In genomic region chr14:20827491-20827890, GRCm38 (mm10) we compare ENCODE assay signal across 18 mouse cellular contexts. TPM values are rescaled to one million over a fixed set of nuclear protein-coding genes. Genes with fewer than 3 reads are reported as not detected.
DNase-seq lines count a peak whose midpoint lies in the region; ATAC-seq and TF ChIP-seq lines count a peak whose summit lies in the region.
"Had no signal": no experiment of that assay in that cellular context is flagged by ENCODE, and none has a peak within 500 bp of the region (broad histone marks: within the 10 kb centered on the region; RNA-seq: fewer than 3 reads in every experiment).

No protein-coding gene starts in this region.

- H3K36me3 ChIP-seq in lung, postnatal 0 days (ENCODE audit: insufficient read depth, low read length) = no peaks in the 10 kb centered on the region
- H3K36me3 ChIP-seq in midbrain, embryonic 11.5 days (ENCODE audit: control insufficient read depth, insufficient read depth, low read length) = no peaks in the 10 kb centered on the region
- H3K36me3 ChIP-seq: embryonic facial prominence, embryonic 12.5 days; forebrain, embryonic 15.5 days; heart, embryonic 12.5 days; hindbrain, embryonic 15.5 days had no signal

- TF ChIP-seq EP300 in lung, postnatal 0 days (IDR thresholded peaks at IDR 0.05) = no peak

- H3K4me1 ChIP-seq in lung, postnatal 0 days (ENCODE audit: insufficient read depth, low read depth, low read length) = no peaks in the 10 kb centered on the region
- peaks cover 56% of the 10 kb centered on the region for H3K4me1 ChIP-seq in bone marrow macrophage, adult 2 months (ENCODE audit: control insufficient read depth, insufficient read depth, low read length)
- H3K4me1 ChIP-seq in midbrain, embryonic 11.5 days (ENCODE audit: control insufficient read depth, insufficient read depth, low read length) = no peaks in the 10 kb centered on the region
- H3K4me1 ChIP-seq: embryonic facial prominence, embryonic 12.5 days; forebrain, embryonic 15.5 days; hindbrain, embryonic 15.5 days had no signal

- no peaks in the 10 kb centered on the region for H3K9me3 ChIP-seq in lung, postnatal 0 days (ENCODE audit: low read length)
- no peaks in the 10 kb centered on the region for H3K9me3 ChIP-seq in midbrain, embryonic 11.5 days (ENCODE audit: control insufficient read depth, low read length)
- H3K9me3 ChIP-seq: embryonic facial prominence, embryonic 12.5 days; forebrain, embryonic 15.5 days; heart, embryonic 12.5 days; hindbrain, embryonic 15.5 days had no signal

- H3K4me2 ChIP-seq in lung, postnatal 0 days (replicated peaks; ENCODE audit: low read depth, low read length) = no peak overlapping the region
- no peak overlapping the region for H3K4me2 ChIP-seq in midbrain, embryonic 11.5 days
- H3K4me2 ChIP-seq: embryonic facial prominence, embryonic 12.5 days; forebrain, embryonic 15.5 days; heart, embryonic 12.5 days; hindbrain, embryonic 15.5 days had no signal

- no peak for ATAC-seq in lung, postnatal 0 days
- no peak for ATAC-seq in midbrain, embryonic 11.5 days (ENCODE audit: low FRiP score)
- ATAC-seq: forebrain, embryonic 15.5 days; intestine, embryonic 16.5 days had no signal

- no peak overlapping the region for H3K4me3 ChIP-seq in lung, postnatal 0 days (ENCODE audit: low read depth, low read length)
- H3K4me3 ChIP-seq in bone marrow macrophage, adult 2 months (ENCODE audit: insufficient read depth, low read length) = peak overlapping the region; percentile 11; the same call in 1 of the 2 replicates
- H3K4me3 ChIP-seq in midbrain, embryonic 11.5 days (ENCODE audit: low read depth, low read length) = no peak overlapping the region
- H3K4me3 ChIP-seq: embryonic facial prominence, embryonic 12.5 days; forebrain, embryonic 15.5 days; heart, embryonic 12.5 days; hindbrain, embryonic 15.5 days had no signal

- no peak overlapping the region for H3K27ac ChIP-seq in lung, postnatal 0 days (ENCODE audit: low read length)
- H3K27ac ChIP-seq in bone marrow macrophage, adult 2 months (ENCODE audit: insufficient read depth, low read depth, low read length) = peak overlapping the region; percentile 100
- no peak overlapping the region for H3K27ac ChIP-seq in midbrain, embryonic 11.5 days (ENCODE audit: low read depth, low read length)
- H3K27ac ChIP-seq: embryonic facial prominence, embryonic 12.5 days; forebrain, embryonic 15.5 days; hindbrain, embryonic 15.5 days had no signal

- WGBS in lung, postnatal 0 days = 82% methylated on average over 5 of the region's 5 CpGs
- WGBS in midbrain, embryonic 11.5 days = 88% methylated on average over 5 of the region's 5 CpGs

- DNase-seq in gastrocnemius, postnatal 25 days = peak; percentile 46
- no peak for DNase-seq in gastrocnemius, postnatal 4 days (ENCODE audit: low spot score in 2 of 2)
- DNase-seq in lung, postnatal 0 days (ENCODE audit: low spot score) = peak; percentile 6
- no peak for DNase-seq in lung, postnatal 25 days (ENCODE audit: low spot score)
- DNase-seq in skeletal muscle tissue, adult 2 months (ENCODE audit: low read depth, low spot score) = peak; percentile 52
- DNase-seq in midbrain, embryonic 11.5 days (ENCODE audit: low spot score, missing footprints) = no peak
- DNase-seq: adrenal gland, adult 2 months; adrenal gland, postnatal 25 days; cerebellum, adult 11 months; cerebellum, adult 8-10 months; cerebellum, postnatal 14 days; embryo, embryonic 11 days had no signal

- H3K9ac ChIP-seq in lung, postnatal 0 days (replicated peaks; ENCODE audit: low read depth) = no peak overlapping the region
- no peak overlapping the region for H3K9ac ChIP-seq in midbrain, embryonic 11.5 days (ENCODE audit: low read length)
- H3K9ac ChIP-seq: embryonic facial prominence, embryonic 12.5 days; forebrain, embryonic 15.5 days; heart, embryonic 12.5 days; hindbrain, embryonic 15.5 days had no signal

- TF ChIP-seq POLR2A in bone marrow macrophage, adult 2 months (IDR thresholded peaks at IDR 0.05; ENCODE audit: borderline replicate concordance, low read depth, low read length) = no peak

- TF ChIP-seq CTCF in lung, postnatal 0 days (IDR thresholded peaks at IDR 0.05) = no peak
- TF ChIP-seq CTCF in bone marrow macrophage, adult 2 months (IDR thresholded peaks at IDR 0.05; ENCODE audit: low read depth, low read length) = no peak

- H3K27me3 ChIP-seq in lung, postnatal 0 days (replicated peaks; ENCODE audit: insufficient read depth, low read length) = no peaks in the 10 kb centered on the region
- H3K27me3 ChIP-seq in midbrain, embryonic 11.5 days (ENCODE audit: control insufficient read depth, insufficient read depth, low read length) = no peaks in the 10 kb centered on the region
- H3K27me3 ChIP-seq: embryonic facial prominence, embryonic 12.5 days; forebrain, embryonic 15.5 days; heart, embryonic 12.5 days; hindbrain, embryonic 15.5 days had no signal

RNA-seq across cellular contexts. Expression of gene Plau, which starts 9.0 kb away (rescaled TPM):
- total RNA-seq in gastrocnemius, postnatal 25 days (2021) = 10 to 100 TPM; 19.1 to 19.6 TPM
- total RNA-seq in gastrocnemius, postnatal 4 days (2021) = 10 to 100 TPM; 25.8 to 28.2 TPM
- 1.0 and 1.7 TPM in 2 replicates for polyA plus RNA-seq in lung, postnatal 0 days (2015; fragmentation: Nextera tagmentation; extraction: Ambion mirVana)
- 16.7 and 18.6 TPM in 2 replicates for polyA plus RNA-seq in bone marrow macrophage, adult 2 months (2012; ENCODE audit: insufficient read depth, insufficient read length, missing spikeins)
- 0.22 and 0.40 TPM in 2 replicates for polyA plus RNA-seq in midbrain, embryonic 11.5 days (2014; fragmentation: Nextera tagmentation; extraction: Ambion mirVana)

RNA-seq across cellular contexts. Expression of gene Camk2g, which starts 33.6 kb away (rescaled TPM):
- total RNA-seq in gastrocnemius, postnatal 25 days (2021) = 100 to 1,000 TPM; 149 to 190 TPM
- total RNA-seq in gastrocnemius, postnatal 4 days (2021) = 10 to 100 TPM; 92.5 to 94.3 TPM
- polyA plus RNA-seq in lung, postnatal 0 days (2015; fragmentation: Nextera tagmentation; extraction: Ambion mirVana) = 36.6 and 40.2 TPM in 2 replicates
- polyA plus RNA-seq in bone marrow macrophage, adult 2 months (2012; ENCODE audit: insufficient read depth, insufficient read length, missing spikeins) = 18.2 and 24.6 TPM in 2 replicates
- 35.9 and 39.5 TPM in 2 replicates for polyA plus RNA-seq in midbrain, embryonic 11.5 days (2014; fragmentation: Nextera tagmentation; extraction: Ambion mirVana)

Comparison
In these comparisons a context has a peak if more than half of its experiments do, and no peak if none do; other contexts are left out.
1. DNase-seq: peak in gastrocnemius, postnatal 25 days (single experiment), lung, postnatal 0 days (single experiment) and skeletal muscle tissue, adult 2 months (single experiment); none in gastrocnemius, postnatal 4 days (0 of 2), lung, postnatal 25 days (single experiment) and midbrain, embryonic 11.5 days (single experiment).